In genomic region chr5:116442697-116443458, GRCm38 (mm10) we compare ENCODE assay signal across 10 mouse cellular contexts. TPM values are rescaled to one million over a fixed set of nuclear protein-coding genes. Genes with fewer than 3 reads are reported as not detected.
DNase-seq lines count a peak whose midpoint lies in the region; ATAC-seq and TF ChIP-seq lines count a peak whose summit lies in the region.
"Had no signal": no experiment of that assay in that cellular context is flagged by ENCODE, and none has a peak within 500 bp of the region (broad histone marks: within the 10 kb centered on the region; RNA-seq: fewer than 3 reads in every experiment).

No protein-coding gene starts in this region.

- WGBS in hindbrain, embryonic 13.5 days = 71% methylated on average over 7 of the region's 7 CpGs
- 79% methylated on average over 7 of the region's 7 CpGs for WGBS in hindbrain, embryonic 11.5 days
- WGBS in olfactory bulb, adult 2 months = 51% methylated on average over 7 of the region's 7 CpGs

- TF ChIP-seq CTCF in cortical plate, adult 2 months (IDR thresholded peaks at IDR 0.05; ENCODE audit: extremely low read depth, insufficient read depth, low read length) = no peak
- TF ChIP-seq CTCF in layer of hippocampus, adult 2 months (conservative IDR thresholded peaks at IDR 0.05) = no peak
- TF ChIP-seq CTCF in olfactory bulb, adult 2 months (IDR thresholded peaks at IDR 0.05; ENCODE audit: insufficient read depth, low read depth, low read length) = no peak

- H3K9ac ChIP-seq in hindbrain, embryonic 13.5 days = no peak overlapping the region
- no peak overlapping the region for H3K9ac ChIP-seq in hindbrain, embryonic 11.5 days (ENCODE audit: low read depth, low read length)

- no peak overlapping the region for H3K4me2 ChIP-seq in hindbrain, embryonic 13.5 days
- no peak overlapping the region for H3K4me2 ChIP-seq in hindbrain, embryonic 11.5 days (replicated peaks; ENCODE audit: low read depth, low read length)

- no peak for TF ChIP-seq POLR2A in cortical plate, adult 2 months (IDR thresholded peaks at IDR 0.05; ENCODE audit: extremely low read depth, insufficient read depth, low read length)
- no peak for TF ChIP-seq POLR2A in olfactory bulb, adult 2 months (IDR thresholded peaks at IDR 0.05; ENCODE audit: insufficient read depth, low read depth, low read length)

- no peaks in the 10 kb centered on the region for H3K9me3 ChIP-seq in hindbrain, embryonic 13.5 days
- no peaks in the 10 kb centered on the region for H3K9me3 ChIP-seq in hindbrain, embryonic 11.5 days (ENCODE audit: control insufficient read depth, low read length)

- DNase-seq in hindbrain, embryonic 11.5 days (ENCODE audit: low spot score) = no peak
- DNase-seq in layer of hippocampus, adult 2 months (ENCODE audit: low spot score in 2 of 2) = peak; percentile 58 to 75
- no peak for DNase-seq in adrenal gland, postnatal 25 days
- no peak for DNase-seq in urinary bladder, postnatal 25 days (ENCODE audit: low spot score)
- no peak for DNase-seq in urinary bladder, postnatal 36 days (ENCODE audit: low spot score in 2 of 2)
- DNase-seq: thymus, postnatal 36 days had no signal

- peaks cover 44% of the 10 kb centered on the region for H3K4me1 ChIP-seq in hindbrain, embryonic 13.5 days (replicated peaks)
- H3K4me1 ChIP-seq in hindbrain, embryonic 11.5 days (replicated peaks; ENCODE audit: control insufficient read depth, insufficient read depth, low read length) = no peaks in the 10 kb centered on the region
- H3K4me1 ChIP-seq in cortical plate, adult 2 months (ENCODE audit: control insufficient read depth, insufficient read depth, low read length) = peaks cover 8% of the 10 kb centered on the region
- H3K4me1 ChIP-seq in olfactory bulb, adult 2 months (ENCODE audit: control insufficient read depth, insufficient read depth, low read length) = peaks cover 50% of the 10 kb centered on the region

- H3K4me3 ChIP-seq in hindbrain, embryonic 13.5 days = no peak overlapping the region
- no peak overlapping the region for H3K4me3 ChIP-seq in hindbrain, embryonic 11.5 days (ENCODE audit: low read depth, low read length)
- H3K4me3 ChIP-seq in cortical plate, adult 2 months (ENCODE audit: insufficient read depth, low read length) = no peak overlapping the region
- no peak overlapping the region for H3K4me3 ChIP-seq in layer of hippocampus, adult 2 months
- H3K4me3 ChIP-seq in olfactory bulb, adult 2 months (ENCODE audit: insufficient read depth, low read depth, low read length) = no peak overlapping the region

- no peak for ATAC-seq in hindbrain, embryonic 13.5 days (ENCODE audit: low FRiP score)
- ATAC-seq in hindbrain, embryonic 11.5 days (ENCODE audit: low FRiP score) = no peak

- no peaks in the 10 kb centered on the region for H3K27me3 ChIP-seq in hindbrain, embryonic 13.5 days
- no peaks in the 10 kb centered on the region for H3K27me3 ChIP-seq in hindbrain, embryonic 11.5 days (ENCODE audit: control insufficient read depth, insufficient read depth, low read length)

- H3K36me3 ChIP-seq in hindbrain, embryonic 13.5 days = peaks cover 40% of the 10 kb centered on the region
- peaks cover 4% of the 10 kb centered on the region; the same call in 1 of the 2 replicates for H3K36me3 ChIP-seq in hindbrain, embryonic 11.5 days (ENCODE audit: control insufficient read depth, insufficient read depth, low read length)

- peak overlapping the region; percentile 64 for H3K27ac ChIP-seq in hindbrain, embryonic 13.5 days
- H3K27ac ChIP-seq in hindbrain, embryonic 11.5 days (ENCODE audit: low read depth, low read length) = no peak overlapping the region
- H3K27ac ChIP-seq in cortical plate, adult 2 months (ENCODE audit: insufficient read depth, low read length) = peak overlapping the region; percentile 61
- H3K27ac ChIP-seq in layer of hippocampus, adult 2 months = peak overlapping the region; percentile 92
- peak overlapping the region; percentile 52 for H3K27ac ChIP-seq in olfactory bulb, adult 2 months (ENCODE audit: insufficient read depth, low read depth, low read length)

RNA-seq across cellular contexts. Expression of gene Hspb8, which starts 20.2 kb away (rescaled TPM):
- 5.3 and 6.1 TPM in 2 replicates for polyA plus RNA-seq in hindbrain, embryonic 13.5 days (2015; fragmentation: Nextera tagmentation; extraction: Ambion mirVana)
- polyA plus RNA-seq in hindbrain, embryonic 11.5 days (2014; fragmentation: Nextera tagmentation; extraction: Ambion mirVana) = 6.5 and 7.5 TPM in 2 replicates
- 17.4 and 18.6 TPM in 2 replicates for polyA plus RNA-seq in cortical plate, adult 2 months (2012; rRNA removed)
- total RNA-seq in layer of hippocampus, adult 2 months (2021) = 10 to 100 TPM; 11.8 to 12.5 TPM
- polyA plus RNA-seq in olfactory bulb, adult 2 months (2012; ENCODE audit: insufficient read depth, insufficient read length, low replicate concordance, missing spikeins) = not detected in 2 replicates
- 52.2 and 64.0 TPM in 2 replicates for total RNA-seq in adrenal gland, postnatal 25 days (2021)
- total RNA-seq: monocyte, adult 5-6 weeks had no signal

Comparison
In these comparisons a context has a peak if more than half of its experiments do, and no peak if none do; other contexts are left out.
1. DNase-seq: peak in layer of hippocampus, adult 2 months (2 of 2); none in hindbrain, embryonic 11.5 days (single experiment), adrenal gland, postnatal 25 days (single experiment), urinary bladder, postnatal 25 days (single experiment) and urinary bladder, postnatal 36 days (0 of 2).